Mouse (Mus musculus) hindbrain, embryonic 12.5 days (tissue): ENCODE measurements at regions not wholly inside any gene's neighbourhood (a gene's known extent, or its start where the extent isn't known, plus 50 kb on each side); places are given as distances from the start of the nearest gene placed in this dataset.
A peak's percentile ranks its signal among the peaks of the same experiment; 100 is the strongest.

Experiments used
- ATAC-seq: fragments of 200-750 bp; cut with Nextera tagmentation; 2 replicates; pipeline ENCODE4 v1.8.0; 2017; ENCODE audit warnings: moderate TSS enrichment; ENCODE audit not compliant: low FRiP score
- H3K27ac ChIP-seq: fragments of 300-500 bp; sonication (generic); 2 replicates; pipeline ENCODE4 v1.5.1; 2016; ENCODE audit warnings: mild to moderate bottlenecking
- H3K27me3 ChIP-seq: fragments of 300-500 bp; sonication (generic); 2 replicates; pipeline ENCODE4 v1.6.1; 2016; ENCODE audit warnings: mild to moderate bottlenecking
- H3K36me3 ChIP-seq: fragments of 300-500 bp; sonication (generic); 2 replicates; pipeline ENCODE4 v1.6.1; 2016; ENCODE audit warnings: mild to moderate bottlenecking
- H3K4me1 ChIP-seq: fragments of 300-500 bp; sonication (generic); 2 replicates; pipeline ENCODE4 v1.6.1; 2016
- H3K4me2 ChIP-seq: fragments of 300-500 bp; sonication (generic); replicated peaks from 2 replicates; pipeline ENCODE4 v1.6.1; 2016; ENCODE audit warnings: mild to moderate bottlenecking
- H3K4me3 ChIP-seq: fragments of 300-500 bp; sonication (generic); 2 replicates; pipeline ENCODE4 v1.5.1; 2016; ENCODE audit warnings: mild to moderate bottlenecking
- H3K9ac ChIP-seq: fragments of 300-500 bp; sonication (generic); 2 replicates; pipeline ENCODE4 v1.6.1; 2016; ENCODE audit warnings: mild to moderate bottlenecking, moderate library complexity
- H3K9me3 ChIP-seq: fragments of 300-500 bp; sonication (generic); replicated peaks from 2 replicates; pipeline ENCODE4 v1.6.1; 2016; ENCODE audit warnings: mild to moderate bottlenecking
- WGBS: fragments of 180-500 bp; shearing (Covaris S2); methylation state at CpG from one replicate; pipeline ENCODE4 v1.1.7; 2016; 5-methylcytosine and 5-hydroxymethylcytosine counted together

DNA sequence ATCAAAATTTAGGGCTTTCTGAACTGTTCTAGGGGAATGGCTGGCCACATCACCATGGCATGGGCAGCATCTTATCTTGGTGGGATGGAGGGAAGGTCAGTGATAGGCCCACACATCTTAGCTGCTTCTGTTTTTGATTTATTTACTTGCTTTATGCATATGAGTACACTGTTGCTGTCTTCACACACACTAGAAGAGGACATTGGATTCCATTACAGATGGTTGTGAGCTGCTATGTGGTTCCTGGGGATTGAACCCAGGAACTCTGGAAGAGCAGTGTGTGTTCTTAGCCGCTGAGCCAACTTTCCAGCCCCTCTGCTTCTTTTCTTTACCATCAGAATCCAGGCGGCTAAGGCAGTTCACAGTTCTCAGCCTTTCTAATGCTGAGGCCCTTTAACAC lies 260.4 kb downstream of the Dact1 start:
- Histone ChIP-seq H3K27ac (peak overlapping the region; percentile 14; the same call in 1 of the 2 replicates), H3K36me3 (no peaks in the 10 kb centered on the region)

DNA sequence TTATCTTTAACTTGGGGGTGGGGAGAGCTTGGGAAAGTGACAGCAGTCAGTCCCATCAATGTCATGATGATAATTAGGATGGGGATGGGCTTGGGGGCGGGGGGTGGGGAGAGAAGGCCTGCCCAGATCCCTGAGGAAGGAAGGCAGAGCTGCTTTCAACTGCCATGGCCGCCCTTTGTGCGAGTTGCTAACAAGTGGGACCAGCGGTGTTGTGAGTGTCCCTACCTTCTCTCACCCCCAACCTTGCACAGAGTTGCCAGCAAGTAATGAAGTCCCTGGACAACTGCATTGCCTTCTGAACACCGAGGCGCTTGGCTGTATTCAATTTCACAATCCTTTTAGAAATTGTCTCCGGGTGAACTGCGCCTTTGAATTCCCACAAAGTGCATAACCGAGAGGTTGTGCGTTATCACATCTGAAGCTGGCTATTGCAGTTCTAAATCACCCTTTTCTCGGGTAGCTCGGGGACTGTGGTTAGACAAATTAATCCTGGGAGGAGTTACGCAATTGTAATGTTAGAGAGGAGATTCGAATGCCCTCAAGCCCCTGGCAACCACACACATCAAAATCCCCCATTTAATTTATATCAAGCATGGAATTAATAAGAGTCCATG lies 257.9 kb upstream of the Daam1 start:
- peak; percentile 29 for ATAC-seq
- whole genome bisulfite sequencing, result 30% methylated on average over 14 of the region's 14 CpGs

More for the DNA sequence above, 260.4 kb downstream of the Dact1 start:
- WGBS, result 83% methylated on average over 2 of the region's 2 CpGs
- Histone ChIP-seq H3K9me3 (no peaks in the 10 kb centered on the region), H3K27me3 (no peaks in the 10 kb centered on the region), H3K4me3 (no peak overlapping the region), H3K4me1 (peaks cover 17% of the 10 kb centered on the region), H3K4me2 (no peak overlapping the region), H3K9ac (no peak overlapping the region)
- no peak for ATAC-seq

DNA sequence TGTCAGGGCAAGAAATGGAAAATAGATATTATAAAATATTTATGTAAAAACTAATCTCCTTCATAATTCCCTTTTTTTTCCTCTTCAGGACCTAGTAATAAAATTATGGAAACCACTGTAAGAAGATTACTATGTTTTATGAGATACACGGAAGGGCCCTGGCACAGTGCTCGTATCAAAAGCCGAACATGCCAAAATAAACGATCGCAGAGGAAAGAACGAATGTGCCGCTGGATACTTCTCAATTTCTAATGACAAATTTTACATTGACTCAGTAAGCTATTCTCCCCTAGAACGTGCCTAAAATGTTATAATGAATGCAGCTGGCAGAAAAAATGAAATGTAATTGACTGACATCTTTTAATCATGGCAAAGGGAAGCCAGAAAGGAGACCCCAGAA lies 257.4 kb upstream of the Daam1 start:
- Histone ChIP-seq H3K4me2 (no peak overlapping the region), H3K9me3 (no peaks in the 10 kb centered on the region), H3K27me3 (no peaks in the 10 kb centered on the region), H3K36me3 (no peaks in the 10 kb centered on the region), H3K27ac (no peak overlapping the region; the same call in 1 of the 2 replicates), H3K9ac (no peak overlapping the region), H3K4me1 (peaks cover 35% of the 10 kb centered on the region), H3K4me3 (no peak overlapping the region)
- WGBS, result 76% methylated on average over 8 of the region's 8 CpGs
- no peak for ATAC-seq

More for the DNA sequence above, 257.9 kb upstream of the Daam1 start:
- Histone ChIP-seq H3K9ac (no peak overlapping the region), H3K27me3 (no peaks in the 10 kb centered on the region), H3K4me1 (peaks cover 33% of the 10 kb centered on the region), H3K9me3 (no peaks in the 10 kb centered on the region), H3K4me2 (peak overlapping the region; percentile 21), H3K36me3 (no peaks in the 10 kb centered on the region), H3K27ac (peak overlapping the region; percentile 62), H3K4me3 (no peak overlapping the region)

DNA sequence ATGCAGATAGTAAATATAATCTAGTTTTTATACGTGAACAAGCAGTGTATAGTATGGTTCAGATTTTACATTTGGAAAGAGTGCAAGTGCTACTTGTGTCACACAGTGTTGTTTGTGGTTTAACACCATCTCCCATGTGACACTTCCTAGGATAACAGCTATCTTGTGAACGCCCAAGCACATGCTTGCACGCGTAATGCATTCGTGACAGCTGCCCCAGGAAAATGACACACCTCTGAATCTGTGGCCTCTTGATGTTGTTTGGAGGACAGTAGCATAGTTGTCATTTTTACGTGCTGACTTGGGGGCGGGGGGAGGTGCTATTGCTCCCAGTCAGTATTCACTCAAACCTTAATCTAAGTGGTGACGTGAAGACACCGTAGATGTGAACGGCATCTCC lies 256.2 kb upstream of the Daam1 start:
- H3K27me3 ChIP-seq, result no peaks in the 10 kb centered on the region
- H3K36me3 ChIP-seq, result no peaks in the 10 kb centered on the region
- H3K4me2 ChIP-seq, result no peak overlapping the region
- WGBS, result 89% methylated on average over 10 of the region's 10 CpGs
- H3K9ac ChIP-seq, result no peak overlapping the region
- H3K4me1 ChIP-seq, result peaks cover 42% of the 10 kb centered on the region
- no peak overlapping the region for H3K4me3 ChIP-seq
- no peaks in the 10 kb centered on the region for H3K9me3 ChIP-seq
- ATAC-seq, result no peak
- H3K27ac ChIP-seq, result no peak overlapping the region

DNA sequence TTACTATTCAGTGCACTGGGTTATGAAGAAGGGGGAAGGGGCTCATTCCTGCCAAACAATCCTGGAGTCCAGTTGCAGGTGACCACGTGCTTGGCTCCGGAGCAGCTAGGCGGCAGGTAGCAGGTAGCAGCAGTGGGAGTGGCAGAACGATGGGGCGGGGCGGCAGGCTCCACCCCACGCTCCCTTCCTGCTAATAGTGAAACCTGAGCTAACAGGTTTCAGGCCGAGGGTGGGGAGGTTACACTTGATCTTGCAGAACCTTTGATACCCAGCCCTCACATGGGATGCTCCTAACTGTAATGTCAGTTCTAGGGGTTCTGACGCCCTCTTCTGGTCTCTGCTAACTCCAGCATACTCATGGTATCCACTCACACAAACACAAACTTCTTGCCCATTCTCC lies 253.5 kb upstream of the Daam1 start:
- Histone ChIP-seq H3K27me3 (no peaks in the 10 kb centered on the region), H3K4me2 (peak overlapping the region; percentile 42), H3K9me3 (no peaks in the 10 kb centered on the region), H3K27ac (no peak overlapping the region), H3K4me1 (peaks cover 38% of the 10 kb centered on the region), H3K9ac (no peak overlapping the region), H3K4me3 (no peak overlapping the region), H3K36me3 (no peaks in the 10 kb centered on the region)
- 12% methylated on average over 9 of the region's 9 CpGs for WGBS
- ATAC-seq, result no peak

DNA sequence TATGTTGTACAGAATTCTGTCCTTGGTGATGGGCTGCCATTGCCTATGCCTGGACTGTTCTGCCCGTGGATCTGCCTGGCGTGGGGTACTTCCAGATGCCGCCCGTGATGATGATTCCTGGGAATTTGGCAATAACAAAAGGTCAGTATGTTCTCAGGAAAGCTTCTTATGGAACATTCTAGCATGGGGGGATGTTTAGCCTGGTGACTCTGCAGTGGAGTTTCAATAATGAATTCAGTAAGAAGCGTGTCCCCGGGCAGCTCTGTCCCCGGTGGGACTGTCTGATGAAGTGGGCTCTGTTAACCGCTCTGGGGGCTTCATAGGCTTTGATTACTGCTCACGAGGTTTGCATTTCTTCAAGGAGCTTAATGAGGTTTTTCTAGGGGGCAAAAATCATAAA lies 252.9 kb upstream of the Daam1 start:
- Histone ChIP-seq H3K27ac (peak overlapping the region; percentile 19; the same call in 1 of the 2 replicates), H3K4me1 (peaks cover 32% of the 10 kb centered on the region), H3K4me3 (no peak overlapping the region), H3K27me3 (no peaks in the 10 kb centered on the region), H3K4me2 (no peak overlapping the region), H3K36me3 (no peaks in the 10 kb centered on the region), H3K9ac (no peak overlapping the region), H3K9me3 (no peaks in the 10 kb centered on the region)
- peak; percentile 48; the same call in 1 of the 2 replicates for ATAC-seq
- 55% methylated on average over 9 of the region's 9 CpGs for WGBS

DNA sequence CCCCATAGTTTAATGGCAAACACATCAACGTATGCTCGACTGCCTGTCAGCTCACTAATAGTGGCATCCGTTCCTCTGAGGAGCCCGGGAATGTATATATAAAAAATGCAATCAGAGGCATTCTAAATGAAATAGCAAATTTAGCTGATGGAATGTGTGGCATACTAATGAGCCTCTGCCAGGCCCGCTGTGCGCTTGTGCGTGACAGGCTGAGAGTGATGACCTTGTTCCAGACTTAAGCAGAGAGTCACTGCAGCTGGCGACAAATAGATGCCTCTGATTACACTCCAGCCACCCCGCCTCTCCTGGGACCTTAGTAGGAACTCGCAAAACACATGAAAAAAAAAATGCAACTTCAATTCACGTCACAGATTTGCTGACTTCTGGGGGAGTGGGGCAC lies 252.0 kb upstream of the Daam1 start:
- H3K9me3 ChIP-seq, result no peaks in the 10 kb centered on the region
- peaks cover 29% of the 10 kb centered on the region for H3K4me1 ChIP-seq
- peak overlapping the region; percentile 18; the same call in 1 of the 2 replicates for H3K27ac ChIP-seq
- H3K9ac ChIP-seq, result no peak overlapping the region
- no peak overlapping the region for H3K4me2 ChIP-seq
- 20% methylated on average over 11 of the region's 11 CpGs for WGBS
- peak; percentile 86 for ATAC-seq
- H3K27me3 ChIP-seq, result no peaks in the 10 kb centered on the region
- H3K36me3 ChIP-seq, result no peaks in the 10 kb centered on the region
- no peak overlapping the region for H3K4me3 ChIP-seq

DNA sequence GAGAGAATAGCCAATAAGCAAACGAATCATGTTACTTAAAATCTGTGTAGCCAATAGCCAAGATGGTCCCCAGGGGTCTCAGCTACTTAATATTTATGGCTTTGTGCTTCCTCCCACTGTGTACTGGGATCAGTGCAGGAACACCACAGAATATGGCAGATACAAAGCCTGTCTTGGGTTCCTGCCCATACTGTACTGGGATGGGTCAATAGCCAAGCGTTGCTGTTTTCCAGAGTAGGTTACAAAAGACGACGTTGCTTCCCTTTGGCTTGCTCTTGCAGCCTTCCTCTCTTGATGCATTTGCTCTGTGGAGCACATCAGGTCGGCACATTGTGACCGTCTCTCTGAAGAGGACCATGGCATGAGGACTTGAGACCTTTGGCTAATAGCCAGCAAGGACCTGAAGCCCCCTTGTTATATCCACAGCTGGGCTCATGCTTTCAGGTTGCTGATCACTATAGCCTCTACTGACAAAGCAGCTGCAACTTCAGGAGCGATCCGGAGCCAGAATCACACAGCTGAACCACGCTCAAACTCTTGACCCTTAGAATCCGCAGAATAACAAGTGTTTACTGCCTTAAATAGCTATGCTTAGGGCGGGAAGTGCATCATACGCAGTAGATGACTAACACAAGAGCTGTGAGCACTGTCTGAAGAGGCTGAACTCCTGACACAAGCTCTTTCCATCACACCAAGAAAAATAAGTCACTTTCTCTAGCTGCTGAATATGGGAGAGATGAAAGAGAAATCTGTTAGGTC lies 250.2 kb upstream of the Daam1 start:
- Histone ChIP-seq H3K4me1 (peaks cover 29% of the 10 kb centered on the region), H3K36me3 (no peaks in the 10 kb centered on the region), H3K27me3 (no peaks in the 10 kb centered on the region), H3K9me3 (no peaks in the 10 kb centered on the region), H3K27ac (no peak overlapping the region), H3K9ac (no peak overlapping the region), H3K4me2 (no peak overlapping the region), H3K4me3 (no peak overlapping the region)
- WGBS, result 82% methylated on average over 12 of the region's 12 CpGs
- ATAC-seq, result no peak

DNA sequence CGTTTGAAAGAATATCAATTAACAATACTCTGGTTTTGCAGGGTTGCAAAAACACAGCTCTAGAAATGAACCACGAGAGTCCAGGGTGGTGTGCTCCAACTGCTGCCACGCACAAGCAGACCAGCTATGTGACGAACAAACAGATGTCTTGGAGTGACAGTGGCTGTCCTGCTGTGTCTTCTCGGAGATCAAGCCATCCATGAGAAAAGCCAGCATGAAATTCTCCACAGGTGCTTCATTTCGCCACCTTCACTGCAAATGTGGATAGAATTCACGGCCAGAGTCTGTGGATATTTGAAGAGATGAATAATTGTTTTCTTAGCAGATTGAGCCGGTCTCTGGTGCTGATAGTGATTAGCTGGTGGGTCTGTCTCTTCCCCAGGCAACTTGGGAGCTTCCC lies 246.3 kb upstream of the Daam1 start:
- no peak overlapping the region for H3K9ac ChIP-seq
- H3K4me2 ChIP-seq, result no peak overlapping the region
- no peaks in the 10 kb centered on the region for H3K9me3 ChIP-seq
- no peak overlapping the region for H3K27ac ChIP-seq
- H3K4me3 ChIP-seq, result no peak overlapping the region
- H3K4me1 ChIP-seq, result peaks cover 3% of the 10 kb centered on the region; the same call in 1 of the 2 replicates
- no peak for ATAC-seq
- no peaks in the 10 kb centered on the region for H3K27me3 ChIP-seq
- H3K36me3 ChIP-seq, result no peaks in the 10 kb centered on the region
- WGBS, result 62% methylated on average over 8 of the region's 8 CpGs

DNA sequence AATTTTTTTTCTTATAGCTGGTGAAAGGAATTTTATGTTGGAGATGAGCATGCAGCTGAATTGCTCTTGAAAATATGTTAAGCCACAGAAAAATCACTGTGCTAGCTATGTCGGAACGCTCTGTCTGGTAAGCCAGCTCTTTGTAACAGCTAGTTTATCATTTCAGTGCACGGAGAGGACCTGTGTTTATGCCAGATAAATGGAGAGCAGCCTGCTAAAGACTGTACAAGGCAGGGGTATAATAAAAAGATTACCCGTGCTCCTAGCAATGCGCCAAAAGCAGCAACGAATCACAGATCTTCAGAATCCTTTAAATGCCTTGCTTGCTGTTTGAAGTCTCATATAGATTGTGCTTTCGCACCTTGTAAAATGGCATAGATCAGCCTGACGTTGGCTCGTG lies 232.2 kb upstream of the Daam1 start:
- ATAC-seq, result no peak
- 88% methylated on average over 9 of the region's 9 CpGs for WGBS
- Histone ChIP-seq H3K27me3 (no peaks in the 10 kb centered on the region), H3K9ac (no peak overlapping the region), H3K9me3 (no peaks in the 10 kb centered on the region), H3K4me3 (no peak overlapping the region), H3K27ac (0 out of 2 replicates have a peak overlapping the region, but pooled peaks have one; percentile 30), H3K36me3 (no peaks in the 10 kb centered on the region), H3K4me2 (no peak overlapping the region), H3K4me1 (peaks cover 8% of the 10 kb centered on the region)

DNA sequence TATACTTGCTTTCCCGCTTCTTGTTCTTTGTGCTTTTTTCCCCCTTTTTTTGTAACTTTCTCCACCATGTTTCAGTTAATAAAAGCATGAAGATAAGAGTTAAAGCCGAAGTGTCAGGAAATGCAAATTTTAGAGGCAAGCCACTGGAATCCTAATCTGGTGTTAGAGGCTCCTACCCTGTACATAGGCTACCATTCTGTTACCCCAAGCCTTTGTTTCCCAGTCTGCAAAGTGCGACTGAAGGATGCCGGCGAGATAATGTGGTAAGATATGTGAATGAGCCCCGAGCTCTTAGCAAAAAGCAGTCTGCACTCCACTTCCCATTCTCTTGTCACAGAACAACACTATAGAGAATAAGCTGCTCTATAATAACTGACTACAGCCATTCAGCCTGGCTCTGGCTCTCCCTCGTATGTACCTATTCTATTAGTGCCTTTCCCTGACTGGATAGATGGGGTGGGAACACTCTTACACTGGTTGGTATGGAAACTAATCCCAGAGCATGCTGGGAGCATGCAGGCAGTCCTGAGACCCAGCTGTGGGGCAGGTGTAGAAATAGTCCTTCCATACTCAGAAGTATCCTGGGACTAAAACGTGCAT lies 229.7 kb upstream of the Daam1 start:
- Histone ChIP-seq H3K27ac (0 out of 2 replicates have a peak overlapping the region, but pooled peaks have one; percentile 4), H3K27me3 (no peaks in the 10 kb centered on the region), H3K9ac (no peak overlapping the region), H3K4me3 (no peak overlapping the region), H3K9me3 (no peaks in the 10 kb centered on the region), H3K36me3 (no peaks in the 10 kb centered on the region), H3K4me1 (peaks cover 8% of the 10 kb centered on the region), H3K4me2 (no peak overlapping the region)
- 59% methylated on average over 8 of the region's 8 CpGs for WGBS
- peak; percentile 78; the same call in 1 of the 2 replicates for ATAC-seq

DNA sequence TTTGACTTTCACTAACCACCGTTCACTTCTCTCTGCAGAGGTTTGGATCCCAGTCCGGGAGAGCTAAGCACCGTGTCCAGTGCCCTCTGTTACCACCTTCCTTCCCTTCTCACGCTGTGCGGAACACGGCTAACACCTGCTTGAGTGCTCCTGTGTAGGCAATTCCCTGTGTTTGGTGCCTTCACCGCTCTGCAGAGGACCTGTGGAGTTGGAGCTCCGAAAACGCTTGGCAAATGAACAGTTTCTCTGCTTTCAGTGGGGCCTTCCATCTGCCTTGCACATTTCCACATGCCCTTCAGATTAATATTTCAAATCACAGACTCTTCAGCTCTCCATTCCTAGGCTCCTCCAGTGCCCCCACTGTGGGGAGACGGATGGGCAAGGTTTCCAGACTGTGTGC lies 227.7 kb upstream of the Daam1 start:
- Histone ChIP-seq H3K4me1 (peaks cover 8% of the 10 kb centered on the region), H3K9me3 (no peaks in the 10 kb centered on the region), H3K27ac (no peak overlapping the region), H3K9ac (no peak overlapping the region), H3K4me3 (no peak overlapping the region), H3K4me2 (no peak overlapping the region), H3K27me3 (no peaks in the 10 kb centered on the region), H3K36me3 (no peaks in the 10 kb centered on the region)
- ATAC-seq, result no peak
- 89% methylated on average over 10 of the region's 10 CpGs for WGBS
